Mouse (Mus musculus): ENCODE data around the gene Ybx3. TPM values are rescaled to one million over a fixed set of nuclear protein-coding genes. Genes with fewer than 3 reads are reported as not detected.

Ybx3 gene
- total RNA-seq, 2 experiments from 2014 or later, result 70.0 to 72.3 TPM

DNA sequence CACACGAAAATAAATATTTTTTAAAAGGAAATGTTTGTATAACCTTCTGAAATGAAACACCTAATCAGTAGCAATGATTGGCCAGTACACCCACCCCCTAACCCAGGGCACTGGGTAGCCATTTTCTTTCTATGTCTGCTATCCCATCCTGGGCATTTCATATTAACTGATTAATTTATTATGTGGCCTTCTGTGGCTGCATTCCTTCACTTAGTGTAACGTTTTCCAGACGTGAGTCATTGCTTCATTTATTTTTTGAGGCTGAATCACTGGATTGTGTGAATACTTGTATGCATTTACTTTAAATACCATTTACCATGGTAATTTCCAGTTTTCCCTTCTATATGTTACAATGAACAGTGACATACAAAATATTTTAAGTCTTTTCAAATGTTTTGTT, 48.2 kb downstream of the Ybx3 start:
- DNase-seq (ENCODE audit: low spot score in 2 of 2), result no peak

DNA sequence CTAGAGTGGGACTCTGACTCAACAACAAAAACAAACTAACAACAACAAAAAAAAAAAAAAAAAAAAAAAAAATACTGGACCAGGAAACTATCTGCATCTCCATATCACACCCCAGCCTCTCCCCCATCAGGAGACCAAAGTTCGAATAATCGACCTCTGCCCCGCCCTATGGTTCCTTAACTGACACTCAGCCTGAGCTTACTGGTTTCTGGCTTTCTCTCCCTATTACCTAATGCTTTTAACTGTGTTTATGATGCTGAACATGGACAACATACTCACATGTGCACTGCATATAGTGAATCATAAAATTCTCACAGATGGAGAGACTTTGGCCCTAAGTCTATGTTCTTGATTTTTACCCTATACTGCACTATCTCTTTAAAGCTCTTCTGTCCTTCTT, 49.0 kb downstream of the Ybx3 start:
- DNase-seq (ENCODE audit: low spot score in 2 of 2), result no peak

DNA sequence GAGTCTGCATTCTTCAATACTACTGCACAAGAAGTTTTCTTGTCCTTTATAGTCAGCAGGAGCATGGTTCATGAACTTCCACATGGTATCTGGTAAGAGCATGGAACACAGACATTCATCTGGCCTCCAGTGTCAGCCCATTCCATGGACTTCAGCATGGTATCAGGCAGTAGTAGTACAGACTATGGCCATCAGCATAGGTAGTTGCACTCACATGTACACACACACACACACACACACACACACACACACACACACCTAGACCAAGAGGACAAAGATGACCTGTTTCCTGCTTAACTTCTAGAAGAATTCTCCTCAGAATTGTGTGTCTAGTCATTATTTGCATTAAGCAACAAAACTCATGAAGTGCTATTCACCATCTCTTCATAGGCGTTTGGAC, 49.5 kb downstream of the Ybx3 start:
- no peak for DNase-seq (ENCODE audit: low spot score in 2 of 2)

DNA sequence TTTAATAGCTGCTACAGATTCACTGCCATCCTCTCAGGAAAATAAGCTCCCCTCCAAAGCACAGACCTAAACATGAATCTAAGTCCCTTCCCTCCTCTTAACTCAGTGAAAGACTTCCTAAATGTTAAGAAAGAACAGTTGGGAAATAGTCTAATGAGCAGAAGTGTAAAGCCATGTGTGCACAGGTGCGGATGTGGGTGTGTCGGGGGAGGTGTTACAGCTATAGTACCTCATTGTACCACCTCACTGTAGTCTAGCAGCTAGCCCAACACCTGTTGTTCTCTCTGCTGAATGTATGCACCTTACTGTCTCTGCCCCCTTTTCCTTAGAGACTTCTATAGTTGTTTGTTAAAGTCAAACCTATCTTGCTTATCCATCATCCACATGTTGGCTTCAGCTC, 61.2 kb downstream of the Ybx3 start:
- no peak for DNase-seq (ENCODE audit: low spot score in 2 of 2)

DNA sequence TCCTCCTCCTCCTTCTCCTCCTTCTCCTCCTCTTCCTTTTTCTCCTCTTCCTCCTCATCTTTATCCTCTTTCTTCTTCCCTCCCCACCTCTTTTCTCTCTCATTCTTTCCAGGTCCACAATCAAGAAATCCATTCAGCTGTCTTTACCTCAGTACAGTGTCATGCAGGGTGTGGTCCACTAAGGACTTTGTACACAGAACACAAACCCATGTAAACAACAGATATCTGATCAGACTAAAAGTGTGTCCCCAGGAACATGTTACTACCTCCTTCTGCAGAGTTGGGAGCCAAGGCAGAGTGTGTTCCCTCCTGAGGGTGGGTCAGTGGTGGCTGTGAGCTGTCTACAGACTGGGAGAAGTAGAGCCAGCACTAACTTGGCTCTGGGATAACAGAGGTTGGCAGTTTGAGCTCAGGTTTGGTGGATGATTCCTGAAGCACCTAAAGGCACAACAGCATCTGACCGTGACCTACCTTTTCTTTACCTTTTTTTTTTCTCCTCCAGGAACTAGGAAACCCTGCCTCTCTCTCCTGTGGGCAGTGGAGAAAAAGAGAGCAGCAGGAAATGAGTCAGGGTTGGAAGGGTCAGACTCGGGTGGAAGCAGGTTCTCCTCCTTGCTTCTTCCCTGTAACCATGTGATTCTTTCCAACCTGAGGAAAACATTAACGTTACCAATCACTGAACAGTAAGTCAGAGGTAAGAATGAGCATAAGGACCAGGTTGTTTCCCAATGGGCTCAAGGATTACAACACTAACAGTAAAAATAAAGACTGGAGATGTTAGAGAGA, 66.2 kb downstream of the Ybx3 start:
- DNase-seq (ENCODE audit: low spot score in 2 of 2), result no peak

DNA sequence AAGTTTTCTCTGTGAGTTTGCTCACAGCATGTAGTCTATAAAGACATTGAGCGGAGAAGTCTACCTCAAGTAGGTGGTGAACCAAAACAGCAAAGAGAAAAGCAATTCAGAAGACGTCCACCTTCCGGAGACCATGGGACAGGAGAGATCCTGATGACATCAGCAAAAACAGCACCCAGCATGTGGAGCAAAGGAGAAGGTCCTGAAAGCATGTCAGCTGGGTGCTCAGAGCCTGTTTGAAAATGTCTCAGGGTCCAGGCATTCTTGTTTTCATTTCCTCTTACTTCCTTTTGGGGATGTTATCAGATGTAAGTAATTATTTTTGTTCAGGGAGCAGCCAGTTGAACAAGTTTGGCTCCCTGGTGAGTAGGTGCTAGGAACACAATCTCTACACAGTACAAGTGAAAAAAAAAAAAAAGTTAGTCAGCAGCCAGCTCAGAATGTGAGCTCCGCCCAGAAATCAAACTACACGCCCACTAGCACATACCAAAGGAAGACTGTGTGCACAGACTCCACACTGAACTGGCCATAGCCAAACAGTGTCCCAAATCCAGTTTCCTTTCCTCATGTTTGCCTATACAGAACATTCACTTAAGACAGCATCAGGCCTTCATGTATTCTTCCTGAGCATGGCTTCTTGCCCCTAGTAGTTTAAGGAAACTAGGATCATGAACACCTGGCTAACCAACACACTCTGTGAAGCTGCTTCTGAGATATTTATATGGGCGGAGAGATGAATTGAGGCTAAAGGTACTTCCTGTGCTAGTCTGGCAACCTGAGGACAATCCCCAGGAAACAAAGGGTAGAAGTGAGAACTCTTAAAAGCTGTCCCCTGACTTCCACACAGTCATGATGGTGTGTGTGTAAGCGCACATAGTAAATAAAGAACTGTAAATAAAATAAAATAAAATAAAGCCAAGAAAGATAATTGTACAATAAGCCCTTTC, 71.8 kb downstream of the Ybx3 start:
- no peak for DNase-seq (ENCODE audit: low spot score in 2 of 2)

Other genes starting within 250 kb of the Ybx3 start
- gene Klra2, start 141.1 kb downstream of the Ybx3 start, total RNA-seq (2021), result under 1 TPM; 0.23 to 0.76 TPM
- 10 to 100 TPM; 15.1 to 15.4 TPM for gene Magohb, start 95.2 kb downstream of the Ybx3 start, total RNA-seq (2021)
- 1 to 10 TPM; 2.8 to 5.1 TPM for gene Styk1, start 34.9 kb downstream of the Ybx3 start, total RNA-seq (2021)
- gene 5430401F13Rik, start 97.9 kb upstream of the Ybx3 start, total RNA-seq (2021), result not detected
- gene Gm6619, start 97.9 kb upstream of the Ybx3 start, total RNA-seq (2021), result not detected
- gene Tas2r130, start 242.4 kb upstream of the Ybx3 start, total RNA-seq (2021), result not detected

Data from layer of hippocampus, postnatal 14 days (tissue).